Mouse (Mus musculus): Measurements from ENCODE around the gene Med26.

DNA sequence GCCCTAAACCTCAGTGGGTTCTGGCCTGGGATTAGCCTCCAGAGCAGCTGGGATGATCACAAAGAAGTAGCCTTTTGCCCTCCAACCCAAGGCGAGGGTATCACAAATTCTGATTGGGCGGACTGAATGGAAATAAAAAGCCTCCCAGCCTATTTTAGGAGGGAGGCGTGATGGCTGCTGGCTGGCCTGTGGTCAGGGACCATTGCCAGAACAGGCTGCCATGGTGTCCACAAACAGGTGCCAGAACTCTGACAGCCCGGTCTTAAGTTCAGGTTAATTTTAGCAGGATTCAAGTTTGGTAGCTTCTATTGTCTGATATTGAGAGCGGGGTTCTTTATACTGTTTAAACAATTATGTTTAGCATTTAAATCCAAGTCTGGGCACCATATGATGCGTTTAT is 39.7 kb upstream of the Med26 start:
- TF ChIP-seq CTCF (IDR thresholded peaks at IDR 0.05; ENCODE audit: extremely low read depth, insufficient read depth, insufficient read length, insufficient replicate concordance) (no peak), POLR2A (IDR thresholded peaks at IDR 0.05; ENCODE audit: low read depth, low read length) (no peak)

Data from spleen, adult 2 months (tissue).